Mouse (Mus musculus) thymus, adult 2 months (tissue): Measurements from ENCODE around the gene Cyp39a1. TPM values are rescaled to one million over a fixed set of nuclear protein-coding genes. Genes with fewer than 3 reads are reported as not detected.

Experiments used
- DNase-seq: peaks from one replicate; pipeline ENCODE4 v3.0.0; 2021
- H3K27ac ChIP-seq: fragments of 200-500 bp; 2 replicates; pipeline ENCODE4 v1.5.1; 2012; ENCODE audit warnings: low read length, control low read depth; ENCODE audit not compliant: control insufficient read depth, insufficient read depth
- H3K27me3 ChIP-seq: fragments of 200-500 bp; 2 replicates; pipeline ENCODE4 v1.6.1; 2012; ENCODE audit warnings: mild to moderate bottlenecking, low read length, moderate library complexity, mixed read lengths; ENCODE audit not compliant: control insufficient read depth, insufficient read depth
- H3K36me3 ChIP-seq: fragments of 200-500 bp; 2 replicates; pipeline ENCODE4 v1.6.1; 2012; ENCODE audit warnings: mild to moderate bottlenecking, low read length, moderate library complexity; ENCODE audit not compliant: control insufficient read depth, insufficient read depth
- H3K4me1 ChIP-seq: fragments of 200-500 bp; replicated peaks from 2 replicates; pipeline ENCODE4 v1.6.1; 2012; ENCODE audit warnings: low read length; ENCODE audit not compliant: control insufficient read depth, insufficient read depth
- H3K4me3 ChIP-seq: fragments of 200-500 bp; 2 replicates; pipeline ENCODE4 v1.5.1; 2012; ENCODE audit warnings: mild to moderate bottlenecking, low read length, control low read depth, moderate library complexity; ENCODE audit not compliant: control insufficient read depth, insufficient read depth
- CTCF ChIP-seq: fragments of 200-500 bp; IDR thresholded peaks from 2 replicates; pipeline ENCODE4 v1.5.1; 2012; ENCODE audit warnings: mild to moderate bottlenecking, control low read depth, low read length, moderate library complexity, borderline replicate concordance; ENCODE audit not compliant: control insufficient read depth, poor library complexity, insufficient read depth; ENCODE audit errors: extremely low read depth
- POLR2A ChIP-seq: fragments of 200-500 bp; IDR thresholded peaks from 2 replicates; pipeline ENCODE4 v1.6.1; 2012; ENCODE audit warnings: mild to moderate bottlenecking, low read length, control low read depth, moderate library complexity; ENCODE audit not compliant: control insufficient read depth, poor library complexity, insufficient read depth; ENCODE audit errors: extremely low read depth
- WGBS: fragments of 180-500 bp; shearing (Covaris S2); methylation state at CpG from one replicate; pipeline ENCODE4 v1.1.7; 2018; 5-methylcytosine and 5-hydroxymethylcytosine counted together
- polyA plus RNA-seq: library from polyadenylated mRNA; depleted of rRNA; stranded (reverse); fragments of >200 nt; gene quantifications from 2 replicates; pipeline ENCODE4 v1.2.3, GENCODE M21; 2012

The Cyp39a1 gene
- polyA plus RNA-seq, 1 experiment: 0.35 TPM

DNA sequence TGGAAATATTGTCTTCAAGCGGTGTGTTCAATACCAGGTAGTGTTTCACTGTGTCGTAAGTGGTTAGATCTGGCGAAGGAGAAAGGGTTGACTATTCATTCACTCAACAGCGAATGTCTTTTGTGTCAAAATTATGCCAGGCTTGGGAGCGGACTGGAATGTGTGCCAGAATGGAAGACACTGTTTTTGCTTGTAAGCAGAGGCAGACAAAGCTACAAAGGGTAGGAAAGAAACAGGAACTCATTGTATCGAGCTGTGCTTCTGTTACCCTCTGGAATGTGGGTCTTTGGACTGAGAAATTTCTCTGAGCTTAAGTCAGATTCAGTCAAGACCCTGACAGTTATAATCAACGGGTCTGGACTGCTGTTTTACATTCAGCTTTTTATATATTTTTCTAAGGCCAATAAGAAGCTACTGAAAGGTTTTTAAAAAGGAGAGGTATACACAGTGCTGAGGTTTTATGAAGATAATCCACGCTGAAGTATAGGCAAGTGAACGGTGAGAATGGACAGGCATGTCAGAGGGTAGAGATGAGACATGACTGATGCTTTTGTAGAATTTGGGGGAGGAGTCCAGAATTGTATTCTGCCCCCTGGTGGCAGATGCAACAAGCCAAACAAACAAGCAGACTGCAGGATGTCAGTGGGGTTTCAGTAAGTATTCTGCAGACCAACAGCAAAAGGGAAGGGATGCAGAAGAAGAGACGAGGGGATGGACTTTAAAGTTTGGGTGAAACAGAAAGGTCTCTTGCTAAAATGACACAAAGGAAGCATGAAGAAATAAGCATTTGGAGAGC lies 17.4 kb upstream of the Cyp39a1 start:
- peak; percentile 33 for DNase-seq
- no peak overlapping the region for H3K27ac ChIP-seq
- 91% methylated on average over 10 of the region's 10 CpGs for WGBS

DNA sequence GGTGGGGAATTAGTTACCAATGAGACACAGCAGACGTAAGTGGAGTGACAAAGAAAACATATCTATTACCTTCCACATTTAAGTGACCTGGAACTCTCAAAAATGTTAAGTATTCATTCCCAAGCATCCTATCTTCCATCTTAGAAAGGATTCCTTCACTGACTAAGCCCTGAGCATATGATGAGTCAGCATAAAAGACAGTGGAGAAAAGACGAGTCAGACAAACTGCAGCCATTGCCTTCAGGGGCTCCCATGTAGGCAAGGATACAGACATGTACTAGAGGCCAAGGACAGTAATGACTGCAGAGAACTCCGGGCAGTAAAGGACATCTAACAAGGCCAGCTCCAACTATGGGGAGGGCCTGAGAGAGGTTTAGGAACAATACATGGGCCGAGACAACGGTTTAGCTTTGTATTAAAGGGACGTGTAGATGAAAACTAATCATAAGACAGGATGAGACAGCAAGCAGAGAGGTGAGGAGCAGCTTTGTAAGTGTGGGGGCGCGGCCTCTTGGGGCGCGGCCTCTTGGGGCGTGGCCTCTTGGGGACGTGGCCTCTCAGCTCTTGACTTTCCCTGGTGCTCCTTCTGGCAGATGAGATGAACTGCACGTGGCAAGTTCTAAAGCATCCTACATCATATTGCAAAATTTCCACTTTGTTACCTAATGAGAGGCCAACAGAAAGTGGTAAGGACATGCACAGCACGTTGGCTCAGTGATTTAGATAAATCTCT lies 15.7 kb upstream of the Cyp39a1 start:
- TF ChIP-seq POLR2A (no peak), CTCF (no peak)
- 91% methylated on average over 14 of the region's 14 CpGs for WGBS
- H3K36me3 ChIP-seq: no peaks in the 10 kb centered on the region
- no peaks in the 10 kb centered on the region for H3K4me1 ChIP-seq
- DNase-seq: no peak
- H3K4me3 ChIP-seq: no peak overlapping the region
- no peak overlapping the region for H3K27ac ChIP-seq
- H3K27me3 ChIP-seq: no peaks in the 10 kb centered on the region

More for the DNA sequence above, 17.4 kb upstream of the Cyp39a1 start:
- TF ChIP-seq CTCF (no peak), POLR2A (no peak)
- Histone ChIP-seq H3K4me1 (peaks cover 10% of the 10 kb centered on the region), H3K36me3 (no peaks in the 10 kb centered on the region), H3K4me3 (no peak overlapping the region), H3K27me3 (no peaks in the 10 kb centered on the region)

DNA sequence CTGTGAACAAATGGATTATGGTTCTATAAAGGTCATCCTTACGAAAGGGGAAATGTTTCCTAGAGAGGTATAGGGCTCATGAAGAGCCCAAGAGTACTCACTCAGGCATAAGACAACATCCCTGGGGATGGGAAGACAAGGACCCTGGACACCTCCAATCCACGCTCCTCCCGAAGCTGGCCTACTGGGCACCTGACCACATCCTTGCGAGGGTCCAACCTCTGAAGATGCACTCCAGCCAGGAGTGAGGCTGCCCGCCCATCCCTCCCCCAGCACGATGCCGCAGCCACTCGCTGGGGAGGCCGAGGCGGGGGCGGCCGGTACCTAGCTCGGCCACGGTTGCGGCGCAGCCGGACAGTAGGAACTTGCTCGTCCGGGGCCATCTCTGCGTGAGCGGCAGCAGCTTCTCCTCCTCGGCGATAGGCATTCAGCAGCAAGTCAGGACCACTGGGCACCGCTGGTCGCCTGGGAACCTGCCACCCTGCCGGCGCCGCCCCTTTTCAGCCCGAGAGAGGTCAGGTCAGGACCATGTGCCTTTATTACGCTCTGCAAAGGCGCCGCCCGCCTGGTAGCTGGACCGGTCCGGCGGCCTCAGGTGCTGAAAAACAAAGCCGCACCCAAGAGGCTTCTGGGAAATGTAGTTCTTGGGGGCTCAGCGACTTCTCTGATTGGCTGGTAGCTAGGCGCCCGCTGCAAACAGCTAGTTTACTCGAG lies 492 bp upstream of the Cyp39a1 start, which contains the start of gene Slc25a27:
TSS of gene Slc25a27 (minus strand) at position 639 of the 714 bp plus-strand sequence.
- Histone ChIP-seq H3K4me3 (peak within 1 kb of the TSS; percentile 98), H3K4me1 (peaks cover 8% of the 10 kb centered on the region), H3K27me3 (no peaks in the 10 kb centered on the region), H3K27ac (no peak within 1 kb of the TSS), H3K36me3 (no peaks in the 10 kb centered on the region)
- 2% methylated on average over 41 of the region's 41 CpGs for WGBS
- TF ChIP-seq CTCF (no peak), POLR2A (no peak)
- peak; percentile 84 for DNase-seq

DNA sequence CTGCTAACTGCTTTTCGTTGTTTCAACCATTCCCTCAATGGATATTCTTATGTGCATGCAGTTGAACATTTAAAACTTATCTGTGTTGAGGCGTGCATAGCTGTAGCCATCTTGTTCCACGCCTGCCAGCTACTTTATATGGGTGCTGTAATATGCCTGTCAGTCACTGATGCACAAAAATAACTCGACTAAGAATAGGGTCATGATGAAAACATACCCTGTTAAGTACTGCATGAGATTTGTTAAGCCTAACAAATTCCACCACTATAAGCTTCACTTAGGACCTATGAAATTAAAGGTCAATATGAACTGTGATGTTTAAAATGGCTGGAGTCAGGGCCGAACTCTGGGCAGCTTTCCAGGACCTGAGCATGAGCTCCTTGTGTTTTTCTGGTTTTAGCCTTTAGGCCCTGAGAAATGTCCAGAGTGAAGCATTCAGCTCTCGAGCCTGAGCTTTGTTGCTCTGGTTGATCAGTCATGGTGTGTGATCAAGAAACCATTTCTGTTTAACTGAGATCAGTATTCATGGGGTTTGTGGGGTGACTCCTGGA lies 2.0 kb downstream of the Cyp39a1 start:
- no peak for TF ChIP-seq CTCF
- TF ChIP-seq POLR2A: no peak
- Histone ChIP-seq H3K27me3 (no peaks in the 10 kb centered on the region), H3K4me3 (no peak overlapping the region), H3K27ac (no peak overlapping the region), H3K4me1 (peaks cover 8% of the 10 kb centered on the region), H3K36me3 (no peaks in the 10 kb centered on the region)
- 93% methylated on average over 6 of the region's 6 CpGs for WGBS
- DNase-seq: no peak

DNA sequence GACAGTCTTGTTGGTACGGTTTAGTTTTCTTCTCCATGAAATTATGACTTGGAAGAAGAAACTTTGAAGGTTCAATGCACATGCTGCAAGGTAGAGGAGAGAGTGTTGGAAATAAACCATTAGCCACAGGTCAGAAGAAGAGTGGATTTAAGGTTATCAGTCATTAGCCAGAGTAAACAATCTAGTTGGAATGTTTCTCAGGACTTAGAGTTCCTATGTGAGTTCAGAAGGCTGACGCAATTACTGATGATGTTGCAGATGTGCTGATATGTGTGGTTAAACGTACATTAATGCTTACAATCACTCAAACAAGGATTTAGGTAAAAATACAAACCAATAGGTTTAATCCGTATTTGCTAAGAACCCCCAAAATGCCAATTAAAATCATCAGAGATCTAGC lies 4.7 kb downstream of the Cyp39a1 start:
- 0 out of 2 replicates have a peak, but pooled peaks cover 3% of the 10 kb centered on the region for H3K4me1 ChIP-seq
- DNase-seq: no peak
- no peak overlapping the region for H3K27ac ChIP-seq
- TF ChIP-seq POLR2A: no peak
- TF ChIP-seq CTCF: no peak
- WGBS: 94% methylated on average over 4 of the region's 4 CpGs
- no peak overlapping the region for H3K4me3 ChIP-seq
- no peaks in the 10 kb centered on the region for H3K36me3 ChIP-seq
- H3K27me3 ChIP-seq: no peaks in the 10 kb centered on the region

DNA sequence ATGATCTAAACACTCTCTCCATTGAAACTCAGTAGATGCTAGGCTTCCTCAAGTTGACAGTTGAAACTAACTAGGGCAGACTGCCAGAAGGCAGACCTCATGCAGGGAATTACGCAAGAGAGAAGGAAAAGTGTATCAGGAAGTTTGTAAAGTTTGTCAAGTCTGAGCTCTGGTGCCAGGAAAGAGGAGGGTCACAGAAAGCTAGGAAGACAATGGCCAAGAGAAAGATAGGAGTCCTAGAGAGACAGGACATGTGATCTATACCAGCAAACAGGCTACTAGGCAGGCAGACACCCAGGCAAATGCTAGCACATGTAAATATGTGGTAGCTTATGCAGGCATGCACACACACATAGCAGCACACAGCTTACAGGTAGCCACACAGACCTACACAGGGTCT lies 8.0 kb downstream of the Cyp39a1 start:
- no peak overlapping the region for H3K27ac ChIP-seq
- 100% methylated on average over 1 of the region's 1 CpGs for WGBS
- no peak for DNase-seq

More for the DNA sequence above, 8.0 kb downstream of the Cyp39a1 start:
- TF ChIP-seq POLR2A (no peak), CTCF (no peak)
- no peak overlapping the region for H3K4me3 ChIP-seq
- no peaks in the 10 kb centered on the region for H3K4me1 ChIP-seq
- no peaks in the 10 kb centered on the region for H3K27me3 ChIP-seq
- no peaks in the 10 kb centered on the region for H3K36me3 ChIP-seq
